Mouse (Mus musculus) limb, embryonic 10.5 days (tissue): Measurements from ENCODE around the gene F8. TPM values are rescaled to one million over a fixed set of nuclear protein-coding genes. Genes with fewer than 3 reads are reported as not detected.

Experiments
- DNase-seq: peaks from one replicate; pipeline ENCODE4 v3.0.0-alpha.2; 2017; ENCODE audit warnings: low spot score
- H3K27ac ChIP-seq: fragments of 300-500 bp; sonication (generic); 2 replicates; pipeline ENCODE4 v1.5.1; 2016; ENCODE audit warnings: mild to moderate bottlenecking
- H3K27me3 ChIP-seq: fragments of 300-500 bp; sonication (generic); 2 replicates; pipeline ENCODE4 v1.6.1; 2016; ENCODE audit warnings: low read depth, mild to moderate bottlenecking; ENCODE audit not compliant: poor library complexity, severe bottlenecking
- H3K36me3 ChIP-seq: fragments of 300-500 bp; sonication (generic); 2 replicates; pipeline ENCODE4 v1.6.1; 2016; ENCODE audit warnings: mild to moderate bottlenecking, moderate library complexity
- H3K4me1 ChIP-seq: fragments of 300-500 bp; sonication (generic); 2 replicates; pipeline ENCODE4 v1.6.1; 2016
- H3K4me3 ChIP-seq: fragments of 300-500 bp; sonication (generic); 2 replicates; pipeline ENCODE4 v1.5.1; 2016; ENCODE audit warnings: mild to moderate bottlenecking, moderate library complexity
- H3K9me3 ChIP-seq: fragments of 300-500 bp; sonication (generic); replicated peaks from 2 replicates; pipeline ENCODE4 v1.6.1; 2016; ENCODE audit warnings: mild to moderate bottlenecking
- WGBS: fragments of 180-500 bp; shearing (Covaris S2); methylation state at CpG from one replicate; pipeline ENCODE4 v1.1.7; 2016; 5-methylcytosine and 5-hydroxymethylcytosine counted together
- polyA plus RNA-seq: library from polyadenylated mRNA; unstranded; fragments of >200 nt; fragmentation: Nextera tagmentation; extraction: Ambion mirVana; gene quantifications from 2 replicates; pipeline ENCODE4 v1.2.1, GENCODE M21; 2016

Gene F8
- 0.87 and 1.2 TPM in 2 replicates for polyA plus RNA-seq

GRCm38 (mm10) chrX:75382195-75382771, at the start of gene F8, which contains the start of gene Fundc2:
Gene F8 (minus strand): TSS chrX:75382615.
Gene Fundc2 (plus strand): TSS chrX:75382399.
- Histone ChIP-seq H3K9me3 (no peaks in the 10 kb centered on the region), H3K36me3 (no peaks in the 10 kb centered on the region), H3K27ac (peak within 1 kb of the TSS; percentile 85), H3K4me3 (peak within 1 kb of the TSS; percentile 57), H3K4me1 (no peaks in the 10 kb centered on the region), H3K27me3 (no peaks in the 10 kb centered on the region)
- WGBS = 8% methylated on average over 21 of the region's 25 CpGs
- DNase-seq = peak; percentile 82

DNA sequence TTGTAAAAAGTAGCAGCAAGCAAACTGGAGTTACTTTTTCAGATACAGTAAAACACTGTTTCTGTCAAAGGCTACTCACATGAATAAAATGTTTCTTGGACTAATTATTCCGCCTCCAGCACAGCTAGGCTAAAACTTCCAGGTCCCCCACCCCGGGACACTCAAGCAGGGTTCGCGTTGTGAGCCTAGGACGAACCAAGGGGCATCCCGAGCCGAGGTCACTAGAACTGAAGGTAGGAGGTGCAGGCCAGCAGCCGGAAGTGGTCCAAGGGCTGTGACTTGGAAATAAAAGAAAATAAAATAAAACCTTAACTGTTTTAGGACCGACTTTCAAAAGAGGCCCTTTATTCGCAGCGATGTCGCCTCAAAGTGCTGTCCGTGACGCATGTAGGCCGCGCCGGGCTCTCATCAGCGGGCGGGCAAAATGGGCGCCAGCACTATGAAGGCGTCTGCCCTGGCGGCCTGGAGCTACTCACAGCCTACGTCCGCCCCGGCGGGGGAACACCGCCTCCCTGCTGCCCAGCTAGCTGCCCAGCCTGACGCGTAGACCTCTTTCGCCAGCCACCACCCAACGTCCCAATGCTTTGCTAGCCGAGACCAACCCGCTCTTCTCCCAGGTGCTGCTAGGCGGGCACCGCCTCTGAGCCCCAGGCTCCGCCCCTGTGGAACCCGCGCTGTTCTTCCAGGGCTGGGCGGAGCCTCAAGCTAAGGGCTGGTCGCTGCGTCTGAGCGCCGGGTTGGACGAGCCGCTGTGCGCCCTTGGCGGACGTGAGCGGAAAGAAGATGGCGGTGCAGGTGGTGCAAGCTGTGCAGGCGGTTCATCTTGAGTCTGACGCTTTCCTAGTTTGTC, 33.7 kb upstream of the F8 start, which contains the start of the genes Cmc4, Mtcp1 and Brcc3:
TSS of gene Cmc4 (minus strand) at position 649 of the 850 bp plus-strand sequence.
TSS of gene Mtcp1 (minus strand) at position 653 of the 850 bp plus-strand sequence.
TSS of gene Brcc3 (plus strand) at position 693 of the 850 bp plus-strand sequence.
- no peaks in the 10 kb centered on the region for H3K9me3 ChIP-seq
- H3K4me3 ChIP-seq = peak within 1 kb of the TSS; percentile 56
- 13% methylated on average over 52 of the region's 52 CpGs for WGBS
- peak within 1 kb of the TSS; percentile 86 for H3K27ac ChIP-seq
- H3K36me3 ChIP-seq = peaks cover 4% of the 10 kb centered on the region; the same call in 1 of the 2 replicates
- peak; percentile 80 for DNase-seq
- no peaks in the 10 kb centered on the region for H3K4me1 ChIP-seq
- peaks cover 8% of the 10 kb centered on the region; the same call in 1 of the 2 replicates for H3K27me3 ChIP-seq

DNA sequence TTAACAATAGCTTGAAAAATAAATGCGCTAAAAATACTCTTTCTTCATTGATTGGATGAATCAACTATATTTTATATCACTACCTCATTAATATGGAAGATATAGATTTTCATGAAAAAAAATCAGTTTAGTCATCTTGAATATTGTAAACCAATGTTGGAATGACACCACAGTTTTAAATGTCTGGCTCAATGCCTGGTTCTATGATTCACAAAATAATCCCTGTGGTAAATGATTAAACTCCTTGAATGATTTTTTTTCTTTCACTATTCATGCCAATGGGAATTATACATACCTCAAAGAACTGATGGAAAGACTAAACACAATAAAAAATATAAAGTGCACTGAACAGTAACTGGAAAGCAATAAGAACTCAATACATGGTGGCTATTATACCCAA, 27.3 kb upstream of the F8 start:
- H3K9me3 ChIP-seq = no peaks in the 10 kb centered on the region
- no peaks in the 10 kb centered on the region for H3K36me3 ChIP-seq
- H3K27ac ChIP-seq = no peak overlapping the region
- no peaks in the 10 kb centered on the region for H3K27me3 ChIP-seq
- no peaks in the 10 kb centered on the region for H3K4me1 ChIP-seq
- no peak overlapping the region for H3K4me3 ChIP-seq
- no peak for DNase-seq
- WGBS = 98% methylated on average over 1 of the region's 1 CpGs

DNA sequence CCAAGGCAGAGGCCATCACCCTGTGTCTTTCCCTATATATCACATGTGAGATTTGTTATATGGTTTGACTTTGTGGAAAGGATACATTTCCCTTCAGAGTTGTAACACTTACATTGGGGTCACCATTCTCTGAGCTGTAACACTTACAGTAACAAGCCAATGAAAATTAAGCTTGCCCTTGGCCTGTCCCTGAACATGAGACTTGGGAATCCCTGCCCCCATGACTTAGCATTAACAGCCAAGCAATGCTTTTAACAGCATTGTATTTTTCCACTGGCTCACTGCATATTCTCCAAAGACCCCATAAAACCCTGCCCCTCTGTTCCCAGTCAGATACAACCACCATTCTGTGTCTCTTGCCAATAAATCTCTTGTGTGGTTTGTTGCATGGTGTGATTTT, 20.9 kb upstream of the F8 start:
- Histone ChIP-seq H3K9me3 (no peaks in the 10 kb centered on the region), H3K27ac (no peak overlapping the region), H3K4me1 (no peaks in the 10 kb centered on the region), H3K36me3 (peaks cover 13% of the 10 kb centered on the region), H3K27me3 (no peaks in the 10 kb centered on the region), H3K4me3 (no peak overlapping the region)
- no peak for DNase-seq

- DNase-seq = no peak
- 79% methylated on average over 2 of the region's 2 CpGs for WGBS
- H3K4me3 ChIP-seq = no peak overlapping the region
- no peaks in the 10 kb centered on the region for H3K4me1 ChIP-seq
- H3K9me3 ChIP-seq = no peaks in the 10 kb centered on the region
- peaks cover 13% of the 10 kb centered on the region for H3K36me3 ChIP-seq
- no peak overlapping the region for H3K27ac ChIP-seq
- no peaks in the 10 kb centered on the region for H3K27me3 ChIP-seq
Observed at GRCm38 (mm10) chrX:75402668-75403067, 20.3 kb upstream of the F8 start.

DNA sequence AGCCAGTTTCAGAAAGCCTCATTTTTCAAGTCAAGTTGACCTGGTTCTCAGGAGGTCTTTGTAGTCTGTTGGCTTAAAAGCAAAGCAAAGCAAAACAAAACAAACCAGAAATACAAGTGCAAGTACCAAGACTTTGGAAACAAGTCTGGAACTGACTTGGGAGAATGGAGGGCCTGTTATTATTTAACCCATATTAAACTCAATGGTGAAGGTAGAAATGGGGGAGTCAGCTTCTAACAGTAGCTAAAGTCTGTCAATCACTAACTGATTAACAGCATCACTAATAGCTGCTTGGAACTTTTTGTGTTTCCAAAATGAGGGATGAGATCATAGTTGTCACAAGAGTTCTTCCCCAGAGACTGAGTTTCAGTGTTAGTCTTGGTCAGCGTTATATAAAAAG, 17.1 kb upstream of the F8 start:
- WGBS = 92% methylated on average over 1 of the region's 1 CpGs
- Histone ChIP-seq H3K9me3 (no peaks in the 10 kb centered on the region), H3K27me3 (no peaks in the 10 kb centered on the region), H3K36me3 (peaks cover 16% of the 10 kb centered on the region), H3K27ac (no peak overlapping the region), H3K4me3 (no peak overlapping the region), H3K4me1 (no peaks in the 10 kb centered on the region)
- no peak for DNase-seq

- peak overlapping the region; percentile 85 for H3K27ac ChIP-seq
- 84% methylated on average over 5 of the region's 5 CpGs for WGBS
Observed at GRCm38 (mm10) chrX:75381699-75382098, 716 bp downstream of the F8 start.

DNA sequence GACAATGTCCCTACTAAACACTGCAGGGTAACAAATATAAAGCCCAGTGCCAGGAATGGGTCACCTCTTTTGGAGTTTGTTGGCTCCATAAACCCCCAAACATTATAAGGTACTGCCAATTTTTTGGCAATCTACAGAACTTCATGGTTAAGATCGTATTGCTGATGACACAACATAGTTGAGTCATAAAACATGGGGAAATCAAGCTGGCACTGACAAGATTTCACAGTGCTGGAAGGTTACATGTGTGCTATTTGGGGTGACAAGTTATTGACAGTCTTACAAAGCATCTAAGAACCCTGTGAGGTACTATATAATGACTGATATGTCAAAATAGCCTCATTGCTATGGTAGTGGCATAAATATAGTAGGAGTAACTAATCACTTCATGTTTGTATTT, 1.2 kb downstream of the F8 start:
- no peak overlapping the region for H3K27ac ChIP-seq
- H3K27me3 ChIP-seq = no peaks in the 10 kb centered on the region
- DNase-seq = no peak
- no peaks in the 10 kb centered on the region for H3K4me1 ChIP-seq
- H3K36me3 ChIP-seq = no peaks in the 10 kb centered on the region
- no peak overlapping the region for H3K4me3 ChIP-seq
- H3K9me3 ChIP-seq = no peaks in the 10 kb centered on the region
- 93% methylated on average over 1 of the region's 1 CpGs for WGBS

More at GRCm38 (mm10) chrX:75381699-75382098, 716 bp downstream of the F8 start:
- Histone ChIP-seq H3K27me3 (no peaks in the 10 kb centered on the region), H3K4me1 (no peaks in the 10 kb centered on the region), H3K9me3 (no peaks in the 10 kb centered on the region), H3K36me3 (no peaks in the 10 kb centered on the region), H3K4me3 (peak overlapping the region; percentile 57)
- DNase-seq = no peak

- Histone ChIP-seq H3K27me3 (no peaks in the 10 kb centered on the region), H3K4me1 (no peaks in the 10 kb centered on the region), H3K36me3 (no peaks in the 10 kb centered on the region), H3K4me3 (no peak overlapping the region), H3K27ac (no peak overlapping the region), H3K9me3 (no peaks in the 10 kb centered on the region)
- no peak for DNase-seq
Observed at GRCm38 (mm10) chrX:75376815-75377214, 5.6 kb downstream of the F8 start.

GRCm38 (mm10) chrX:75372666-75373425, 9.6 kb downstream of the F8 start:
- H3K9me3 ChIP-seq = no peaks in the 10 kb centered on the region
- WGBS = 78% methylated on average over 2 of the region's 2 CpGs
- DNase-seq = no peak
- no peaks in the 10 kb centered on the region for H3K36me3 ChIP-seq
- H3K27me3 ChIP-seq = no peaks in the 10 kb centered on the region
- no peak overlapping the region for H3K27ac ChIP-seq
- H3K4me1 ChIP-seq = no peaks in the 10 kb centered on the region
- H3K4me3 ChIP-seq = no peak overlapping the region

GRCm38 (mm10) chrX:75370197-75370596, 12.2 kb downstream of the F8 start:
- no peaks in the 10 kb centered on the region for H3K9me3 ChIP-seq
- H3K27me3 ChIP-seq = no peaks in the 10 kb centered on the region
- no peak overlapping the region for H3K27ac ChIP-seq
- no peaks in the 10 kb centered on the region for H3K36me3 ChIP-seq
- no peaks in the 10 kb centered on the region for H3K4me1 ChIP-seq
- DNase-seq = no peak
- H3K4me3 ChIP-seq = no peak overlapping the region

GRCm38 (mm10) chrX:75323556-75323955, 58.9 kb downstream of the F8 start:
- Histone ChIP-seq H3K9me3 (no peaks in the 10 kb centered on the region), H3K4me3 (no peak overlapping the region), H3K27me3 (no peaks in the 10 kb centered on the region), H3K27ac (no peak overlapping the region), H3K36me3 (no peaks in the 10 kb centered on the region), H3K4me1 (no peaks in the 10 kb centered on the region)
- no peak for DNase-seq
- WGBS = 94% methylated on average over 4 of the region's 4 CpGs

- WGBS = 74% methylated on average over 8 of the region's 8 CpGs
- DNase-seq = no peak
- no peaks in the 10 kb centered on the region for H3K4me1 ChIP-seq
- no peaks in the 10 kb centered on the region for H3K27me3 ChIP-seq
- no peak overlapping the region for H3K4me3 ChIP-seq
- H3K36me3 ChIP-seq = no peaks in the 10 kb centered on the region
- H3K9me3 ChIP-seq = no peaks in the 10 kb centered on the region
- H3K27ac ChIP-seq = no peak overlapping the region
Observed at GRCm38 (mm10) chrX:75271676-75272075, 110.7 kb downstream of the F8 start.
